Mouse (Mus musculus) v-Abl transformed pro-B cells (cell line): ENCODE data around the gene Zfyve27.

Experiments
- in situ Hi-C, 2 experiments: fragments of 400-800 bp; cut with MboI; formaldehyde crosslinking; loops; one replicate each; pipeline ENCODE4 v1.15.1; 2025; ENCODE audit not compliant: unreplicated experiment in 2 of 2

Zfyve27 gene

GRCm38 (mm10) chr19:42141998-42142397 lies 21.8 kb upstream of the Zfyve27 start:
- in situ Hi-C loops: no loop called here

- in situ Hi-C loops: no loop called here
These were observed 21.0 kb upstream of the Zfyve27 start for GRCm38 (mm10) chr19:42142757-42143156.

GRCm38 (mm10) chr19:42144067-42144466 lies 19.7 kb upstream of the Zfyve27 start:
- in situ Hi-C loops: no loop called here

- in situ Hi-C loops: no loop called here
These were observed 19.1 kb upstream of the Zfyve27 start for GRCm38 (mm10) chr19:42144541-42145167.

GRCm38 (mm10) chr19:42145210-42145609 lies 18.5 kb upstream of the Zfyve27 start:
- in situ Hi-C loops: no loop called here

DNA sequence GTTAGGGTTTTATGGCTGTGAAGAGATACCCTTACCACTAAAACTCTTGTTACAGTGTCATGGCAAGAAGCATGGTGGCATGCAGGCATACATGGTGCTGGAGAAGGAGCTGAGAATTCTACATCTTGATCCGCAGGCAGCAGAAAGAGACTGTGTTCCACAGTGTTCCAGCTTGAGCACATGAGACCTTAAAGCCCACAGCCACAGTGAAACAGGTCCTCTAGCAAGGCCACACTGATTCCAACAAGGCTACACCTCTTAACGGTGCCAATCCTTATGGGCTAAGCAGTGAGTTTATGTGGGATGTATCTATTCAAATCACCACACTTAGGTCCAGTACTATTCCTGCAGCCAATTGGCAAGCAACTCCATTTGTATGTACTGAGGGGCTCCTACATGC lies 18.0 kb upstream of the Zfyve27 start:
- in situ Hi-C loops: no loop called here

GRCm38 (mm10) chr19:42146276-42147010 lies 17.3 kb upstream of the Zfyve27 start:
- in situ Hi-C loops: no loop called here

DNA sequence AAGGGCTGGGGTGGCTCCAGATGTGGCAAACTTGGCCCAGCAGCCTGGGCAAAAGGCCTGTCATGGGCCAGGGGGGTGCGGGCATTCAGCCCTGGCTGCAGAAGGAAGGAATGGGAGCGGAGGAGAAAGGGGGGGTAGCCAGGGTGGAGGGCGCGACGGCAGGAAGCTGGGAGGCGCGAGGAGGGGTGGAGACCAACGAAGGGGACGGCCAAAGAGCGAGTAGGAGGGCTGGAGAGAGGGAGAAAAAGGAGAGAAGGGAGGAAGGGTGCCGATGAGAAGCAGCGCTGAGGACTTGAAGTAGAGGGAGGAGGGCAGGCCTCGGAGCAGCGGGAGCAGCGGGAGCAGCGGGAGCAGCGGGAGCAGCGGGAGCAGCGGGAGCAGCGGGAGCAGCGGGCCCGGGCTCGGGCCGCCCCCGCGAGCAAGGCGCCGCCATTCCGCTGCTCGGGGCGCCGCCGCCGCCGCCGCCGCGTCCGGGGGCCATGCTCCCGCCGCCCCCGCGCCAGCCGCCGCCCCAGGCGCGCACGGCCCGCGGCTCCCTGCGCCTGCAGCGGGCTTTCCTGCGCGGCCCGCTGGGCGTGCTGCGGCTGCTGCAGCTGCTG lies 16.5 kb upstream of the Zfyve27 start, which contains the start of gene Marveld1:
Gene Marveld1, plus strand, starts transcription at position 231 of the 599 bp plus-strand sequence.
- in situ Hi-C loops: no loop called here

DNA sequence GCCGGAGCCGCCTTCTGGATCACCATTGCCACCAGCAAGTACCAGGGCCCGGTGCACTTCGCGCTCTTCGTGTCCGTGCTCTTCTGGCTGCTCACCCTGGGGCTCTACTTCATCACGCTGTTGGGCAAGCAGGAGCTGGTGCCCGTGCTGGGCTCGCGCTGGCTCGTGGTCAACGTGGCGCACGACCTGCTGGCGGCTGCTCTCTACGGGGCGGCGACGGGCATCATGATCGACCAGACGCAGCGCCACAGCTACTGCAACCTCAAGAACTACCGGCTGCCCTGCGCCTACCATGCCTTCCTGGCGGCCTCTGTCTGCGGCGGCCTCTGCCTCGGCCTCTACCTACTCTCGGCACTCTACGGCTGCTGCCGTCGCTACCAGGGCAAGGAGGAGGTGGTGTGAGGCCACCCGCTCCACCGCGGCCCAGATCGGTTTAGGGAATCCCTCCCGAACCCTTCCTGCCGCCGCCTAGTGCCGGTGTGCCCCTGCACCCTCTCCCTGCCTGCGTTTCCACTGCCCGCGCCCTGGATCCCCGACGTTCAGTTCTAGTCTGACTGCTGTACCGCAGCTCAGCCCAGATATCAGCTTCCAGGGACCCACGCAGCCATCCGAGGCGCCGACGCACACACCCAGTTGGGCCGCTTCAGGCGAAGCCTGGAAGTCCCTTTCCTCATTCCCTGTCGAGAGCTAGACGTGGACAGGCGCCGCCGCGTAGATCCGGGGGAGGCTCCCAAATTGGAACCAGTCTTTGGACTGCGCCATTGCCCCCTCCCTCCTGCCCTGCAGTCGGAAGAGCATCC lies 15.8 kb upstream of the Zfyve27 start:
- in situ Hi-C loops: no loop called here

DNA sequence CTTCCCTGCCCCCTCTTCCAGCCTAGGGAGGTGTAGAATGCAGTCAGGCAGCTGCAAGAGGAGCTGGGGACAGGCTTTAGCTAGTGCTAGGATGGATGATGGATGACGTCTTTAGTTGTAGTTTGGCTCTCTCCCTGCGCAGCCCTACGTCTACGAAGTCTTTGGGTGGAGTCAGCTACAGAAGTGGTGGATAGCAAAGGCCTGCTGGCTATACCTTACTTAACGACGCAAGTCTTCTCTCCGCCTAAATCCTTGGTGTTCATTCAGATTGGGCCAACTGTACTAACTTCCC lies 15.2 kb upstream of the Zfyve27 start:
- in situ Hi-C loops: no loop called here

GRCm38 (mm10) chr19:42151990-42152389 lies 11.8 kb upstream of the Zfyve27 start:
- in situ Hi-C loops: loop anchor here (5.0 to 25.0 kb wide), 2 partner anchors 120 to 1065 kb away; partner anchors contain the start of gene Opalin (in 1 of the 2)

- in situ Hi-C loops: loop anchor here in 1 of 2 experiments (25.0 kb wide), 1 partner anchor 1070 kb away; the partner anchor contains the start of gene Opalin
These were observed 6.1 kb upstream of the Zfyve27 start for GRCm38 (mm10) chr19:42157493-42158237.

DNA sequence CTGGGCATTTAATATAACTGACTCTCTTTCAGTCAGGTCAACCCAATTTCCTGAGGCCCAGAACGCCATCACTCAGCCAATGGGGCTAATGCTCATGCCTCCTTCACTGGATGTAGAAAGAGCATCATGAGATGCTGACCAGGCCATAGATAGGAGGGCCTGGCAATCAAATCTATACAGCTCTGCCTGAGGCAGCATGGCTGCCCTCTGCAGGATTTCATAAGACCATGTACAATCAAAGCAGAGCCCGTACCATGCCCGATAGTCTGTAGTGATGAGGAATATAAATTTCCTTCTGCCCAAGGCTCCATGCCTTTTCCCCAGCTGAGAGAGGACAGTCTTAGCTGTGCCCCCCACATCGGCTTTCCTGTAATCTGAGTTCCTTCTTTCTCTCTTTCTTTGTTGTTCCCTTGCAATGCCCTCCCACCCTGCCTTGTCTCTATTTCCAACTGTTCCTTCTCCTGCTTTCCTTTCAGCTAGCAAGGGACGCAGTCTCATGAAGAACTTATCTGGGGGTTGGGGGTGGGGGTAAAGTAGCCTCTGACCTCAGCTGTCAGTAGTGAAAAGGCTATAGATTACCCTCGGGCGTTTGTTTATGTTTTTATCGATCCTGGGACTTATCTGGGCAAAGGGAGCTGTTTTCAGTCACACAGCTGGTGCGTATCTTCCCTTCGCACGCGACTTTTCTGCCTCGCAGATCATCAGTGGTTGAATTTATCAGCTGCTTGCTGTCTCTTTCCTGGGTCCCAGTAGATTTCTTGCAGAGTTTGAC lies 5.3 kb upstream of the Zfyve27 start:
- in situ Hi-C loops: loop anchor here in 1 of 2 experiments (25.0 kb wide), 1 partner anchor 1071 kb away; the partner anchor contains the start of gene Opalin

DNA sequence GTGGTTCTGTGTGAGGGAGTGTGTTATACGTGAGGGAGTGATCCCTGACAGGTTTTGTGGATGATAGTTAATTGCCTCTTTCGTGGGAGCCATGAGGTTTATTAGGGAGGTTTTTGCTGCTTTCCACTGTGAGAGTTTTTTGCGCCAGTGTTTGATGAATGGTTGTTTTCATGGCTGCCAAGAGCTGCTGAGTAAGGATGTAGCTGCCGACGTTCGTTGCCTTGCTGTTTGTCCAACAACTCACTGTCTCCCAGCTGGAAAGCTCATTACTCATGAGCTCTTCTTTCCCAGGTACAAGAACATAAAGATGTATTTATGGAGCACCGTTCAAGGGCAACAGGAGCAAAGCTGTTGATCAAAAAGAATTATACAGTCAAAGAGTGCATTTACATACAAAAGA lies 437 bp downstream of the Zfyve27 start:
- in situ Hi-C loops: loop anchor here in 1 of 2 experiments (5.0 to 25.0 kb wide), 2 partner anchors 117 to 1077 kb away; partner anchors contain the start of genes Hoga1 and Opalin

DNA sequence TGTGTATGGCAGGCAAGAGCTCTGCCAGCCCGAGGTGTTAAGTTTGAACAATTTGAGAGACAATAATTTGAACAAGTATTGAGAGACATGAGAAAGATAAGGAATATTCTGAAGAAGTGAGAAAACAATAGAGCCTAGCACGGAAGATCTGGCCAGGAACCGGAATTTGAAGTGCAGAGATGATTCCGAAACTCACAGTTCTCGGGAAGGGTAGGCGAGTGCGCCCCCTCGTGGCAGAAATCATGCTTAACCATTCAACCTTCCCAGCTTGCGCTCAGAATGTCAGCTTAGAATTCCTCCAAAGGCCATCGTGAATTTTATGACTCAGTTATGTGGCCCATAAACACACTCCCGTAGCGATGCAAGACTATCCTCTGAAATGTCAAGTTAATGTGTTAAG lies 2.4 kb downstream of the Zfyve27 start:
- in situ Hi-C loops: loop anchor here in 1 of 2 experiments (25.0 kb wide), 1 partner anchor 1079 kb away; the partner anchor contains the start of gene Opalin

GRCm38 (mm10) chr19:42166766-42167165 lies 3.0 kb downstream of the Zfyve27 start:
- in situ Hi-C loops: loop anchor here in 1 of 2 experiments (25.0 kb wide), 1 partner anchor 1079 kb away; the partner anchor contains the start of gene Opalin

DNA sequence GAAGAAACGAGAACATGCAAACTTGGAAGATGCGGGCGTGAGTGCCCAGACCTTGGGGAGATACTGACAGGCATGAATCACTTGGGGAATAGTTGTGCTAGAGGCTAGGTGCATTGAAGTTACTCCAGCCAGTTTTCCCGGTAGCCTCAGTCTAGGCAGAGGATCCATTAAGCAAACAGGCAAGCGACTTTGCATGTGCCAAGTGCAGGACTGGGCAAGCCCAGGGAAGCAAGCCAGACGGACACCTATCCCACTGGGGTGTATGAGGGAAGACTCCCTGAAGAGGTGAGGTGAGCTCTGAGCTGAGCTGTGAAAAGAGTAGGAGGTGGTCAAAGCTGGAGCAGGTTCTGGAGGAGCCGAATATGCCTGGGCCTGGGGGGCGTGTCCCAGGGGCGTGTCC lies 3.7 kb downstream of the Zfyve27 start:
- in situ Hi-C loops: loop anchor here in 1 of 2 experiments (25.0 kb wide), 1 partner anchor 1080 kb away; the partner anchor contains the start of gene Opalin

DNA sequence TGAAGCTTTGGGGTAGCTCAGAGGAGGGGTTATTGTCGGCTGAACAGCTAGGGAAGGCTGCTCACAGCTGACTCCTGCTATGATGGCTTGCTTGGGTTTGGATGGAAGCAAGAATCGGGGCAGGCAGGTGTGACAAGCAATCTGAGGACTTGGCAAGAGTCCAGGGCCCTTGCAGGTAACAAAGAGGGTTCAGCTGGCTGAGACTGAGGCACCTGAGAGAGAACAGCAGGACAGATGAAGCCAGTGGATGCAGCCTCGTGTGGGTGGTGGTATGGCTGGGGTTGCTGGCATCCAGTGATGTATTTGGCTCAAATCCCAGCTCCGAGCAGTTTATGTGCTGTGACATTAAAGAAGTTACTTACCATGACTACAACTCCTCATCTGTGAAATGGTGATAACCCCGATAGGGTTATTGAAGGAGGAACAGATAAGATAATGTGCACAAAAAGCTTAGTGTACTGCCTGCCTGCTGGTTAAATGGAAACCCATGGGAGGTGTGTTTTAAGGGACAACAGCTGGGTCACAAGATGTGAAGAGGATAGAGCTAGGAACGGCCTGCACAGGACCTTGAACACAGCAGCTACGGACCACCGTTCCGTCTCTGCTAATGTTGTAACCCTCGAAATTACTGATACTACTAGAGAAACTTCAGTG lies 5.7 kb downstream of the Zfyve27 start:
- in situ Hi-C loops: loop anchor here in 1 of 2 experiments (25.0 kb wide), 1 partner anchor 1082 kb away; the partner anchor contains the start of gene Opalin
